Mouse (Mus musculus) c-Kit-positive CD71-negative TER-119-negative erythroid progenitor cells, embryonic 14.5 days (primary cell): ENCODE measurements around the gene Gm1140.
"Not testable (repeated sequence)": the region's sequence is repeated elsewhere in the genome, so short reads cannot be mapped to it uniquely, and the experiment has no call there.

Source experiments
- DNase-seq: peaks from one replicate; pipeline ENCODE4 v3.0.0-alpha.2; 2013; ENCODE audit warnings: low read depth

Gm1140 gene

DNA sequence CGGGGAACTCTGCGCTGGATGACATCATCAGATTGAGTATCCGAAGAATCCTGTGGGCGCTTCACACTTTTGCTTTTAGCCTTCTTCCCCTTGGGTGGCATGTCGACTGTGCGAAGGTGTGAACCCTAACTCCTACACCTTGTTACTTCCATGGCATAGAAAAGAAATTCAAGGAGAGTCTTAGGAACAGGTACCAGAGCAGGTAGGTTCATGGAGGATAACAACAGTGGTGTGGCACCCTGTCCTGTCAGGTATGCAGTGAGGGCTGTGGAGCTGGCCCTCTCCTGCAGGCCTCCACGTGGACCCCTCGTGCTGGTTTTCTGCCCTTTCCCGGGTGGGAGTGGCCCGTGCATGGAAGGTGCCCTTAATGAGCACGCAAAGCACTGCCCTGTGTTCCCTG lies at the start of gene Gm1140:
Gene Gm1140, minus strand, starts transcription at position 101 of the 400 bp plus-strand sequence.
- DNase-seq, result not testable (repeated sequence)

DNA sequence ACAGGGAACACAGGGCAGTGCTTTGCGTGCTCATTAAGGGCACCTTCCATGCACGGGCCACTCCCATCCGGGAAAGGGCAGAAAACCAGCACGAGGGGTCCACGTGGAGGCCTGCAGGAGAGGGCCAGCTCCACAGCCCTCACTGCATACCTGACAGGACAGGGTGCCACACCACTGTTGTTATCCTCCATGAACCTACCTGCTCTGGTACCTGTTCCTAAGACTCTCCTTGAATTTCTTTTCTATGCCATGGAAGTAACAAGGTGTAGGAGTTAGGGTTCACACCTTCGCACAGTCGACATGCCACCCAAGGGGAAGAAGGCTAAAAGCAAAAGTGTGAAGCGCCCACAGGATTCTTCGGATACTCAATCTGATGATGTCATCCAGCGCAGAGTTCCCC lies 2.0 kb upstream of the Gm1140 start, which contains the start of gene Gm14692:
Gene Gm14692, plus strand, starts transcription at position 301 of the 400 bp plus-strand sequence.
- not testable (repeated sequence) for DNase-seq
